ENCODE assay signal across 14 mouse cellular contexts in genomic region chr1:180415836-180416235, GRCm38 (mm10).
"Had no signal": no experiment of that assay in that cellular context is flagged by ENCODE, and none has a peak within 500 bp of the region (broad histone marks: within the 10 kb centered on the region; RNA-seq: fewer than 3 reads in every experiment).

No protein-coding gene starts in this region.

- H3K36me3 ChIP-seq: midbrain, embryonic 12.5 days; midbrain, embryonic 15.5 days; neural tube, embryonic 12.5 days had no signal

- H3K9me3 ChIP-seq: megakaryocyte, embryonic 14.5 days; midbrain, embryonic 12.5 days; midbrain, embryonic 15.5 days; neural tube, embryonic 12.5 days; stomach, embryonic 15.5 days had no signal

- H3K4me3 ChIP-seq: megakaryocyte, embryonic 14.5 days; midbrain, embryonic 12.5 days; midbrain, embryonic 15.5 days; neural tube, embryonic 12.5 days; stomach, embryonic 15.5 days had no signal

- H3K4me1 ChIP-seq: stomach, embryonic 15.5 days had no signal

- H3K9ac ChIP-seq: liver, embryonic 14.5 days; lung, embryonic 14.5 days; midbrain, embryonic 12.5 days; midbrain, embryonic 15.5 days; neural tube, embryonic 12.5 days; stomach, embryonic 15.5 days had no signal

- H3K27ac ChIP-seq: liver, embryonic 14.5 days; midbrain, embryonic 12.5 days; midbrain, embryonic 15.5 days; neural tube, embryonic 12.5 days; stomach, embryonic 15.5 days; stomach, postnatal 0 days had no signal

- H3K27me3 ChIP-seq: megakaryocyte, embryonic 14.5 days; midbrain, embryonic 12.5 days; midbrain, embryonic 15.5 days; neural tube, embryonic 12.5 days; stomach, embryonic 15.5 days had no signal

- ATAC-seq: midbrain, embryonic 15.5 days had no signal

- DNase-seq: lung, adult 18-20 months; lung, embryonic 14.5 days; lung, postnatal 10 days; lung, postnatal 4 days; right cerebral cortex, postnatal 14 days; thymus, postnatal 14 days; thymus, postnatal 36 days had no signal

- H3K4me2 ChIP-seq: lung, embryonic 14.5 days; midbrain, embryonic 12.5 days; midbrain, embryonic 15.5 days; neural tube, embryonic 12.5 days; stomach, embryonic 15.5 days had no signal
